ENCODE assay signal across 8 mouse cellular contexts in the genomic region with DNA sequence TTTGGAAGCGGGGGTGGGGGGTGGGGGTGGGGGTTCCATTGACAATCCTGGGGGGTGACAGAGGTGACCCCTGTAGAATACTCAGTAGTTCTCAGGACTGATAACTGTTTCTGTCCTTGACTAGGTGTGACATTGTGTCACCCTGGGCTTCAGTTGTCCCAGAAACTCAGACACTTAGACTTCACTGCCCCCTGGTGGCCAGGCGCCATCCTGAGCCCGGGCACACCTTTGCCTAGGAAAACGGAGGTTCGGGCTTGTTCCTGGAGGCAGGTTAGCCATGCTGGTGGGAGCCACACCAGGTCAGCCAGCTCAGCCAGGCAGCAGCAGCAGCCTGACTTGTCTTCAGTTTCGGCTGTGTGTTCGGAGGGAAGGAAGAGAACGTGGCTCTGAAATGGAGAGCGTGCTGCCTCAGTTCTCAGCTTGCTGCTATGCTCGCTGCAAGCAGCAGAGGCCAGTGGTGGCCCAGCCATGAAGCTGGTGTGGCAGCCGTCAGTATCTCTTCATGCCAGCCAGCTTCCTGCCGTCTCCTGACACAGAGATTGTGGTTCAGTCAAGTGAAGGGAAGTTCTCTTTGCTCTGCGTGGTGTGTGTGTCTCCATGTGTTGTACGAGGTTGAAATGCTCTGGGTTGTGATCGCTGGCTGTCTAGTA. TPM values are rescaled to one million over a fixed set of nuclear protein-coding genes. Genes with fewer than 3 reads are reported as not detected.
DNase-seq lines count a peak whose midpoint lies in the region; ATAC-seq and TF ChIP-seq lines count a peak whose summit lies in the region.

No protein-coding gene starts in this region.

- H3K27me3 ChIP-seq in CH12.LX (replicated peaks) = no peaks in the 10 kb centered on the region
- H3K27me3 ChIP-seq in embryonic facial prominence, embryonic 10.5 days (replicated peaks; ENCODE audit: low read depth, poor library complexity, severe bottlenecking) = no peaks in the 10 kb centered on the region
- no peaks in the 10 kb centered on the region for H3K27me3 ChIP-seq in heart, embryonic 13.5 days (replicated peaks)

- TF ChIP-seq CTCF in CH12.LX (conservative IDR thresholded peaks at IDR 0.05 in 1 of 2, IDR thresholded peaks at IDR 0.05 in 1 of 2; ENCODE audit: low read depth in 2 of 2, low read length in 2 of 2) = peak; percentile 11 to 65; a peak in 2 of 4 replicates

- H3K9ac ChIP-seq in CH12.LX (ENCODE audit: insufficient read depth, low read depth) = no peak overlapping the region
- H3K9ac ChIP-seq in heart, embryonic 13.5 days = no peak overlapping the region

- H3K4me2 ChIP-seq in CH12.LX (ENCODE audit: insufficient read depth, low read depth, poor library complexity, severe bottlenecking) = no peak overlapping the region
- H3K4me2 ChIP-seq in heart, embryonic 13.5 days = peak overlapping the region; percentile 39

- no peaks in the 10 kb centered on the region for H3K36me3 ChIP-seq in CH12.LX (replicated peaks in 1 of 2; ENCODE audit: control insufficient read depth in 1 of 2, insufficient read depth in 1 of 2, low read length in 1 of 2)
- H3K36me3 ChIP-seq in embryonic facial prominence, embryonic 10.5 days (replicated peaks) = no peaks in the 10 kb centered on the region
- H3K36me3 ChIP-seq in heart, embryonic 13.5 days = no peaks in the 10 kb centered on the region

- no peaks in the 10 kb centered on the region for H3K79me2 ChIP-seq in CH12.LX (replicated peaks; ENCODE audit: control insufficient read depth, extremely low read depth, insufficient read depth, poor library complexity, severe bottlenecking)

- peak; percentile 53 for TF ChIP-seq RAD21 in CH12.LX (IDR thresholded peaks at IDR 0.05; ENCODE audit: low read depth, low read length)

- no peak for TF ChIP-seq EP300 in CH12.LX (IDR thresholded peaks at IDR 0.05; ENCODE audit: low read length)

- ATAC-seq in heart, embryonic 13.5 days (ENCODE audit: extremely low read depth, insufficient number of reproducible peaks, low FRiP score, low TSS enrichment) = no peak

- 52% methylated on average over 15 of the region's 15 CpGs for WGBS in embryonic facial prominence, embryonic 10.5 days
- 42% methylated on average over 15 of the region's 15 CpGs for WGBS in heart, embryonic 13.5 days

- H3K4me1 ChIP-seq in CH12.LX (ENCODE audit: control insufficient read depth in 1 of 2, insufficient read depth in 2 of 2) = no peaks in the 10 kb centered on the region
- peaks cover 1% of the 10 kb centered on the region; the same call in 1 of the 2 replicates for H3K4me1 ChIP-seq in embryonic facial prominence, embryonic 10.5 days
- H3K4me1 ChIP-seq in heart, embryonic 13.5 days = peaks cover 14% of the 10 kb centered on the region

- H3K27ac ChIP-seq in CH12.LX (ENCODE audit: insufficient read depth, low read depth) = no peak overlapping the region
- H3K27ac ChIP-seq in embryonic facial prominence, embryonic 10.5 days (replicated peaks) = no peak overlapping the region
- H3K27ac ChIP-seq in heart, embryonic 13.5 days (replicated peaks) = no peak overlapping the region

- peaks cover 93% of the 10 kb centered on the region for H3K9me3 ChIP-seq in CH12.LX (replicated peaks; ENCODE audit: low read length)
- no peaks in the 10 kb centered on the region for H3K9me3 ChIP-seq in embryonic facial prominence, embryonic 10.5 days
- no peaks in the 10 kb centered on the region for H3K9me3 ChIP-seq in heart, embryonic 13.5 days

- peak; percentile 22 for DNase-seq in CH12.LX (ENCODE audit: extremely low read depth)
- DNase-seq in adrenal gland, postnatal 14 days = peak; percentile 87
- peak; percentile 77 for DNase-seq in embryonic facial prominence, embryonic 10.5 days (ENCODE audit: low spot score)
- peak; percentile 86 to 88 for DNase-seq in kidney, postnatal 4 days
- DNase-seq in lung, postnatal 10 days = peak; percentile 68
- peak; percentile 21 for DNase-seq in ovary, postnatal 10 days (ENCODE audit: low spot score)
- peak; percentile 87 for DNase-seq in thymus, postnatal 25 days

- H3K4me3 ChIP-seq in CH12.LX (replicated peaks in 1 of 3; ENCODE audit: low read depth in 2 of 3, low read length in 2 of 3, poor library complexity in 1 of 3) = no peak overlapping the region
- no peak overlapping the region for H3K4me3 ChIP-seq in embryonic facial prominence, embryonic 10.5 days
- no peak overlapping the region for H3K4me3 ChIP-seq in heart, embryonic 13.5 days

- dilution Hi-C loops in CH12.LX (cut with MboI; ENCODE audit: extremely low pct_ligation_motif_present, extremely low pct_unique_long_range_greater_than_20kb, low sequenced_read_pairs) = no loop called here

- no peak for TF ChIP-seq POLR2A in CH12.LX (IDR thresholded peaks at IDR 0.05; ENCODE audit: low read depth, low read length)

- in situ Hi-C loops in CH12.LX (cut with MboI; ENCODE audit: low pct_ligation_motif_present, low pct_unique_long_range_greater_than_20kb, low sequenced_read_pairs) = loop anchor here (25.0 kb wide), 1 partner anchor 1446 kb away; no protein-coding TSS in a partner anchor

TF ChIP-seq in CH12.LX, 34 proteins besides CTCF, POLR2A, EP300 and RAD21:
- TF ChIP-seq SMC3 (IDR thresholded peaks at IDR 0.05; ENCODE audit: low read depth, low read length) (peak; percentile 43), MXI1 (IDR thresholded peaks at IDR 0.05; ENCODE audit: low read depth, low read length) (no peak)

RNA-seq across cellular contexts. Expression of a gene that starts 13.7 kb away (rescaled TPM):
- total RNA-seq in CH12.LX (2012; rRNA removed) (56.3 and 58.3 TPM in 2 replicates), CH12.LX (2014; rRNA removed) (35.3 and 35.7 TPM in 2 replicates)
- 95.8 and 116 TPM in 2 replicates for polyA plus RNA-seq in CH12.LX (2012; ENCODE audit: insufficient read length, low read depth)
- 6.2 and 15.7 TPM in 2 replicates for total RNA-seq in adrenal gland, postnatal 14 days (2021)
- polyA plus RNA-seq in embryonic facial prominence, embryonic 10.5 days (2016; fragmentation: Nextera tagmentation; extraction: Ambion mirVana) = 7.3 and 7.6 TPM in 2 replicates
- polyA plus RNA-seq in heart, embryonic 13.5 days (2015; fragmentation: Nextera tagmentation; extraction: Ambion mirVana) = 4.1 and 5.0 TPM in 2 replicates

RNA-seq across cellular contexts. Expression of a gene that starts 14.9 kb away (rescaled TPM):
- total RNA-seq in CH12.LX (2012; rRNA removed) (0.29 and 0.68 TPM in 2 replicates), CH12.LX (2014; rRNA removed) (0.15 TPM in 1 of 2 replicates, not detected in the other)
- polyA plus RNA-seq in CH12.LX (2012; ENCODE audit: insufficient read length, low read depth) = 0.09 TPM in 1 of 2 replicates, not detected in the other
- 3.3 and 3.9 TPM in 2 replicates for total RNA-seq in adrenal gland, postnatal 14 days (2021)
- 4.9 and 5.9 TPM in 2 replicates for polyA plus RNA-seq in embryonic facial prominence, embryonic 10.5 days (2016; fragmentation: Nextera tagmentation; extraction: Ambion mirVana)
- polyA plus RNA-seq in heart, embryonic 13.5 days (2015; fragmentation: Nextera tagmentation; extraction: Ambion mirVana) = 1.7 TPM in 2 replicates

Comparison
In these comparisons a context has a peak if more than half of its experiments do, and no peak if none do; other contexts are left out.
1. DNase-seq: peak in every context shown above with its lines; median percentile 87 in adrenal gland, postnatal 14 days; 87 in kidney, postnatal 4 days; 87 in thymus, postnatal 25 days; 77 in embryonic facial prominence, embryonic 10.5 days; 68 in lung, postnatal 10 days; 22 in CH12.LX; 21 in ovary, postnatal 10 days.
2. RNA of a gene that starts 13.7 kb away (polyA plus RNA-seq): 95.8 to 116 TPM in CH12.LX; 7.3 to 7.6 TPM in embryonic facial prominence, embryonic 10.5 days and 4.1 to 5.0 TPM in heart, embryonic 13.5 days; every median in the first group is over 10 times any median in the second.